Mouse (Mus musculus) midbrain, embryonic 13.5 days (tissue): ENCODE data around the gene Rpl10-ps3. TPM values are rescaled to one million over a fixed set of nuclear protein-coding genes. Genes with fewer than 3 reads are reported as not detected.

ENCODE experiments used
- ATAC-seq: fragments of 200-750 bp; cut with Nextera tagmentation; 2 replicates; pipeline ENCODE4 v1.8.0; 2017; ENCODE audit warnings: mild to moderate bottlenecking, moderate TSS enrichment, moderate library complexity
- H3K27ac ChIP-seq: fragments of 300-500 bp; sonication (generic); 2 replicates; pipeline ENCODE4 v1.5.1; 2015; ENCODE audit warnings: inconsistent platforms, mild to moderate bottlenecking, moderate library complexity
- H3K27me3 ChIP-seq: fragments of 300-500 bp; sonication (generic); 2 replicates; pipeline ENCODE4 v1.6.1; 2015; ENCODE audit warnings: mild to moderate bottlenecking, inconsistent platforms
- H3K36me3 ChIP-seq: fragments of 300-500 bp; sonication (generic); 2 replicates; pipeline ENCODE4 v1.6.1; 2015; ENCODE audit warnings: mild to moderate bottlenecking, inconsistent platforms
- H3K4me1 ChIP-seq: fragments of 300-500 bp; sonication (generic); replicated peaks from 2 replicates; pipeline ENCODE4 v1.6.1; 2015; ENCODE audit warnings: inconsistent platforms
- H3K4me2 ChIP-seq: fragments of 300-500 bp; sonication (generic); replicated peaks from 2 replicates; pipeline ENCODE4 v1.6.1; 2015; ENCODE audit warnings: moderate library complexity, mild to moderate bottlenecking, inconsistent platforms
- H3K4me3 ChIP-seq: fragments of 300-500 bp; sonication (generic); replicated peaks from 2 replicates; pipeline ENCODE4 v1.5.1; 2015; ENCODE audit warnings: mild to moderate bottlenecking, inconsistent platforms
- H3K9ac ChIP-seq: fragments of 300-500 bp; sonication (generic); replicated peaks from 2 replicates; pipeline ENCODE4 v1.6.1; 2015; ENCODE audit warnings: mild to moderate bottlenecking, inconsistent platforms
- H3K9me3 ChIP-seq: fragments of 300-500 bp; sonication (generic); 2 replicates; pipeline ENCODE4 v1.6.1; 2016; ENCODE audit warnings: mild to moderate bottlenecking, inconsistent platforms
- WGBS: fragments of 180-500 bp; shearing (Covaris S2); methylation state at CpG from one replicate; pipeline ENCODE4 v1.1.7; 2015; 5-methylcytosine and 5-hydroxymethylcytosine counted together
- polyA plus RNA-seq: library from polyadenylated mRNA; unstranded; fragments of >200 nt; fragmentation: Nextera tagmentation; extraction: Ambion mirVana; gene quantifications from 2 replicates; pipeline ENCODE4 v1.2.1, GENCODE M21; 2015

The Rpl10-ps3 gene
- polyA plus RNA-seq, 1 experiment from 2014 or later = 124 TPM

- H3K36me3 ChIP-seq = no peaks in the 10 kb centered on the region
- H3K4me2 ChIP-seq = no peak overlapping the region
- no peak overlapping the region; the same call in 1 of the 2 replicates for H3K27ac ChIP-seq
- no peaks in the 10 kb centered on the region for H3K9me3 ChIP-seq
- H3K4me1 ChIP-seq = peaks cover 28% of the 10 kb centered on the region
- no peak overlapping the region for H3K4me3 ChIP-seq
- H3K27me3 ChIP-seq = no peaks in the 10 kb centered on the region
- WGBS = 74% methylated on average over 2 of the region's 2 CpGs
- no peak overlapping the region for H3K9ac ChIP-seq
- ATAC-seq = no peak
These were observed 39.7 kb downstream of the Rpl10-ps3 start for GRCm38 (mm10) chr9:50305046-50305445.

- Histone ChIP-seq H3K9me3 (no peaks in the 10 kb centered on the region), H3K27ac (no peak overlapping the region), H3K9ac (no peak overlapping the region), H3K27me3 (no peaks in the 10 kb centered on the region), H3K36me3 (no peaks in the 10 kb centered on the region), H3K4me2 (no peak overlapping the region), H3K4me1 (peaks cover 28% of the 10 kb centered on the region), H3K4me3 (no peak overlapping the region)
- no peak for ATAC-seq
- WGBS = 83% methylated on average over 4 of the region's 4 CpGs
These were observed 40.8 kb downstream of the Rpl10-ps3 start for GRCm38 (mm10) chr9:50304004-50304403.

- Histone ChIP-seq H3K9ac (no peak overlapping the region), H3K4me1 (peaks cover 24% of the 10 kb centered on the region), H3K27ac (no peak overlapping the region), H3K4me3 (no peak overlapping the region), H3K4me2 (no peak overlapping the region), H3K9me3 (no peaks in the 10 kb centered on the region), H3K36me3 (no peaks in the 10 kb centered on the region), H3K27me3 (no peaks in the 10 kb centered on the region)
- ATAC-seq = no peak
These were observed 43.0 kb downstream of the Rpl10-ps3 start for GRCm38 (mm10) chr9:50301722-50302121.

GRCm38 (mm10) chr9:50298389-50298788 is 46.4 kb downstream of the Rpl10-ps3 start:
- H3K27me3 ChIP-seq = no peaks in the 10 kb centered on the region
- no peak overlapping the region for H3K9ac ChIP-seq
- no peak overlapping the region for H3K27ac ChIP-seq
- no peak overlapping the region for H3K4me3 ChIP-seq
- no peak for ATAC-seq
- no peaks in the 10 kb centered on the region for H3K36me3 ChIP-seq
- H3K4me2 ChIP-seq = no peak overlapping the region
- WGBS = 77% methylated on average over 2 of the region's 2 CpGs
- H3K4me1 ChIP-seq = peaks cover 9% of the 10 kb centered on the region
- H3K9me3 ChIP-seq = no peaks in the 10 kb centered on the region

Other genes starting within 250 kb of the Rpl10-ps3 start
- gene Plet1, start 149.6 kb upstream of the Rpl10-ps3 start, polyA plus RNA-seq = 0.43 and 0.58 TPM in 2 replicates
- gene Pts, start 183.8 kb upstream of the Rpl10-ps3 start, polyA plus RNA-seq = 115 and 123 TPM in 2 replicates
- 27.3 and 29.4 TPM in 2 replicates for gene Il18, start 209.9 kb upstream of the Rpl10-ps3 start, polyA plus RNA-seq
- 0.28 and 0.34 TPM in 2 replicates for gene Bco2, start 210.2 kb upstream of the Rpl10-ps3 start, polyA plus RNA-seq
- gene Tex12, start 216.4 kb upstream of the Rpl10-ps3 start, polyA plus RNA-seq = 0.32 and 0.50 TPM in 2 replicates